13 mouse cellular contexts compared by ENCODE assay signal in genomic region chr9:64067787-64068186, GRCm38 (mm10). TPM values are rescaled to one million over a fixed set of nuclear protein-coding genes. Genes with fewer than 3 reads are reported as not detected.
DNase-seq lines count a peak whose midpoint lies in the region; ATAC-seq lines count a peak whose summit lies in the region.
"Had no signal": no experiment of that assay in that cellular context is flagged by ENCODE, and none has a peak within 500 bp of the region (broad histone marks: within the 10 kb centered on the region; RNA-seq: fewer than 3 reads in every experiment).

No protein-coding gene starts in this region.

- DNase-seq in heart, postnatal 36 days, result no peak
- no peak for DNase-seq in lung, postnatal 4 days
- no peak for DNase-seq in layer of hippocampus, postnatal 10 days (ENCODE audit: low spot score in 2 of 2)
- no peak for DNase-seq in cerebellum, postnatal 10 days
- DNase-seq: cerebellum, adult 18-20 months; embryo, embryonic 11 days had no signal

- H3K4me3 ChIP-seq in heart, embryonic 15.5 days, result no peak overlapping the region
- no peak overlapping the region for H3K4me3 ChIP-seq in lung, embryonic 15.5 days
- no peak overlapping the region for H3K4me3 ChIP-seq in intestine, embryonic 15.5 days (replicated peaks)
- no peak overlapping the region for H3K4me3 ChIP-seq in stomach, embryonic 15.5 days (replicated peaks)

- H3K36me3 ChIP-seq in heart, embryonic 15.5 days, result no peaks in the 10 kb centered on the region
- no peaks in the 10 kb centered on the region for H3K36me3 ChIP-seq in lung, embryonic 15.5 days
- no peaks in the 10 kb centered on the region for H3K36me3 ChIP-seq in intestine, embryonic 15.5 days
- no peaks in the 10 kb centered on the region for H3K36me3 ChIP-seq in stomach, embryonic 15.5 days

- H3K27ac ChIP-seq in heart, embryonic 15.5 days, result peak overlapping the region; percentile 94
- peak overlapping the region; percentile 93 for H3K27ac ChIP-seq in lung, embryonic 15.5 days
- 0 out of 2 replicates have a peak overlapping the region, but pooled peaks have one; percentile 34 for H3K27ac ChIP-seq in intestine, embryonic 15.5 days
- peak overlapping the region; percentile 90 for H3K27ac ChIP-seq in stomach, embryonic 15.5 days

- no peaks in the 10 kb centered on the region for H3K27me3 ChIP-seq in heart, embryonic 15.5 days
- no peaks in the 10 kb centered on the region for H3K27me3 ChIP-seq in lung, embryonic 15.5 days
- no peaks in the 10 kb centered on the region for H3K27me3 ChIP-seq in intestine, embryonic 15.5 days (replicated peaks)
- no peaks in the 10 kb centered on the region for H3K27me3 ChIP-seq in stomach, embryonic 15.5 days (replicated peaks)

- no peaks in the 10 kb centered on the region for H3K9me3 ChIP-seq in heart, embryonic 15.5 days (replicated peaks)
- H3K9me3 ChIP-seq in lung, embryonic 15.5 days, result no peaks in the 10 kb centered on the region
- no peaks in the 10 kb centered on the region for H3K9me3 ChIP-seq in intestine, embryonic 15.5 days
- H3K9me3 ChIP-seq in stomach, embryonic 15.5 days, result no peaks in the 10 kb centered on the region

- WGBS in heart, embryonic 15.5 days, result 78% methylated on average over 5 of the region's 5 CpGs
- 78% methylated on average over 5 of the region's 5 CpGs for WGBS in lung, embryonic 15.5 days
- 93% methylated on average over 5 of the region's 5 CpGs for WGBS in intestine, embryonic 15.5 days
- 90% methylated on average over 5 of the region's 5 CpGs for WGBS in stomach, embryonic 15.5 days

- intact Hi-C loops in heart, postnatal 36 days (cut with DNase I), result no loop called here

- no peak for ATAC-seq in heart, embryonic 15.5 days (replicated peaks; ENCODE audit: insufficient number of reproducible peaks, insufficient read depth, low FRiP score, low read depth)
- no peak for ATAC-seq in lung, embryonic 15.5 days (ENCODE audit: borderline replicate concordance, extremely low read depth, low FRiP score, low TSS enrichment)
- ATAC-seq in intestine, embryonic 15.5 days, result no peak
- ATAC-seq in stomach, embryonic 15.5 days (ENCODE audit: insufficient read depth, low FRiP score, low read depth), result no peak

- peaks cover 44% of the 10 kb centered on the region for H3K4me1 ChIP-seq in heart, embryonic 15.5 days (replicated peaks)
- peaks cover 27% of the 10 kb centered on the region for H3K4me1 ChIP-seq in lung, embryonic 15.5 days
- peaks cover 23% of the 10 kb centered on the region for H3K4me1 ChIP-seq in intestine, embryonic 15.5 days (replicated peaks)
- peaks cover 18% of the 10 kb centered on the region for H3K4me1 ChIP-seq in stomach, embryonic 15.5 days

- no peak overlapping the region for H3K9ac ChIP-seq in heart, embryonic 15.5 days
- no peak overlapping the region for H3K9ac ChIP-seq in lung, embryonic 15.5 days
- no peak overlapping the region for H3K9ac ChIP-seq in intestine, embryonic 15.5 days
- H3K9ac ChIP-seq in stomach, embryonic 15.5 days, result no peak overlapping the region

- H3K4me2 ChIP-seq in heart, embryonic 15.5 days, result no peak overlapping the region
- H3K4me2 ChIP-seq in lung, embryonic 15.5 days, result no peak overlapping the region
- no peak overlapping the region for H3K4me2 ChIP-seq in intestine, embryonic 15.5 days (replicated peaks)
- no peak overlapping the region for H3K4me2 ChIP-seq in stomach, embryonic 15.5 days
- H3K4me2 ChIP-seq: hindbrain, embryonic 14.5 days had no signal

RNA-seq across cellular contexts. Expression of gene Smad6, which starts 45.9 kb away (rescaled TPM):
- polyA plus RNA-seq in heart, embryonic 15.5 days (2015; fragmentation: Nextera tagmentation; extraction: Ambion mirVana), result 16.4 and 19.8 TPM in 2 replicates
- 10 to 100 TPM; 11.4 to 16.3 TPM for total RNA-seq in heart, postnatal 36 days (2021)
- polyA plus RNA-seq in lung, embryonic 15.5 days (2015; fragmentation: Nextera tagmentation; extraction: Ambion mirVana), result 13.2 and 14.1 TPM in 2 replicates
- 11.9 and 13.0 TPM in 2 replicates for polyA plus RNA-seq in intestine, embryonic 15.5 days (2015; fragmentation: Nextera tagmentation; extraction: Ambion mirVana)
- 10.0 and 10.8 TPM in 2 replicates for polyA plus RNA-seq in stomach, embryonic 15.5 days (2015; fragmentation: Nextera tagmentation; extraction: Ambion mirVana)
- 1 to 10 TPM; 1.7 to 3.7 TPM for total RNA-seq in layer of hippocampus, postnatal 10 days (2021)
- total RNA-seq: CH12.LX had no signal

RNA-seq across cellular contexts. Expression of gene Lctl, which starts 49.2 kb away (rescaled TPM):
- 0.13 TPM in 1 of 2 replicates, not detected in the other for polyA plus RNA-seq in heart, embryonic 15.5 days (2015; fragmentation: Nextera tagmentation; extraction: Ambion mirVana)
- total RNA-seq in heart, postnatal 36 days (2021), result not detected
- polyA plus RNA-seq in lung, embryonic 15.5 days (2015; fragmentation: Nextera tagmentation; extraction: Ambion mirVana), result not detected in 2 replicates
- polyA plus RNA-seq in intestine, embryonic 15.5 days (2015; fragmentation: Nextera tagmentation; extraction: Ambion mirVana), result 0.13 and 0.15 TPM in 2 replicates
- polyA plus RNA-seq in stomach, embryonic 15.5 days (2015; fragmentation: Nextera tagmentation; extraction: Ambion mirVana), result 0.06 TPM in 1 of 2 replicates, not detected in the other
- total RNA-seq in layer of hippocampus, postnatal 10 days (2021), result not detected
- polyA plus RNA-seq: hindbrain, embryonic 14.5 days; stomach, embryonic 14.5 days had no signal

Comparison
In these comparisons a context has a peak if more than half of its experiments do, and no peak if none do; other contexts are left out.
1. H3K27ac ChIP-seq: peak in every context shown above with its lines; median percentile 94 in heart, embryonic 15.5 days; 93 in lung, embryonic 15.5 days; 90 in stomach, embryonic 15.5 days; 34 in intestine, embryonic 15.5 days.